Mouse (Mus musculus) lung, postnatal 14 days (tissue): ENCODE measurements at regions not wholly inside any gene's neighbourhood (a gene's known extent, or its start where the extent isn't known, plus 50 kb on each side); places are given as distances from the start of the nearest gene placed in this dataset.
"Not testable (repeated sequence)": the region's sequence is repeated elsewhere in the genome, so short reads cannot be mapped to it uniquely, and the experiment has no call there.

Experiments used
- DNase-seq: peaks from one replicate; pipeline ENCODE4 v3.0.0; 2021

GRCm38 (mm10) chr11:56505068-56505467 lies 464.3 kb upstream of the Nmur2 start:
- DNase-seq = no peak

- no peak for DNase-seq
Measured at GRCm38 (mm10) chr11:56514941-56515340, 474.1 kb upstream of the Nmur2 start.

- DNase-seq = no peak
Measured at GRCm38 (mm10) chr11:56518486-56518885, 477.7 kb upstream of the Nmur2 start.

- no peak for DNase-seq
Measured at GRCm38 (mm10) chr11:56550736-56551135, 460.5 kb upstream of the Gria1 start.

- peak; percentile 2 for DNase-seq
Measured at GRCm38 (mm10) chr11:56556332-56556731, 454.9 kb upstream of the Gria1 start.

- DNase-seq = no peak
Measured at GRCm38 (mm10) chr11:56580028-56580427, 431.2 kb upstream of the Gria1 start.

GRCm38 (mm10) chr11:56583054-56583453 lies 428.1 kb upstream of the Gria1 start:
- DNase-seq = peak; percentile 4

- DNase-seq = not testable (repeated sequence)
Measured at GRCm38 (mm10) chr11:56593435-56593834, 417.8 kb upstream of the Gria1 start.

- no peak for DNase-seq
Measured at GRCm38 (mm10) chr11:56603742-56604141, 407.4 kb upstream of the Gria1 start.

GRCm38 (mm10) chr11:56627659-56628058 lies 383.5 kb upstream of the Gria1 start:
- DNase-seq = no peak

GRCm38 (mm10) chr11:56633445-56633844 lies 377.7 kb upstream of the Gria1 start:
- DNase-seq = no peak

GRCm38 (mm10) chr11:56636606-56637226 lies 374.5 kb upstream of the Gria1 start:
- no peak for DNase-seq

GRCm38 (mm10) chr11:56641716-56642115 lies 369.5 kb upstream of the Gria1 start:
- DNase-seq = no peak
